Mouse (Mus musculus) gastrocnemius, postnatal 25 days (tissue): ENCODE results near the gene Nod2. TPM values are rescaled to one million over a fixed set of nuclear protein-coding genes. Genes with fewer than 3 reads are reported as not detected.

Experiments
- DNase-seq: peaks from one replicate; pipeline ENCODE4 v3.0.0; 2022
- long read RNA-seq, 2 experiments: library from polyadenylated mRNA; stranded (forward); transcript quantifications; one replicate each; pipeline ENCODE4 v2.0.0; 2021
- total RNA-seq, 2 experiments: library from RNA; stranded (reverse); gene quantifications; 1 replicate in 1 of 2; 2 replicates in 1 of 2; pipeline ENCODE4 v1.2.3; 2021

Gene Nod2
- total RNA-seq: under 1 TPM; 0.28 to 0.54 TPM
- long read RNA-seq, experiment 1: 0 reads
- long read RNA-seq, experiment 2: 0 reads

- peak; percentile 82 for DNase-seq
Observed at GRCm38 (mm10) chr8:88646837-88647778, at the start of gene Nod2. Nod2 (plus strand) TSS chr8:88647315.

- DNase-seq: no peak
Observed at GRCm38 (mm10) chr8:88598578-88598977, 48.5 kb upstream of the Nod2 start.

- no peak for DNase-seq
Observed at GRCm38 (mm10) chr8:88599491-88599890, 47.6 kb upstream of the Nod2 start.

- DNase-seq: no peak
Observed at GRCm38 (mm10) chr8:88603446-88603989, 43.6 kb upstream of the Nod2 start.

- DNase-seq: peak; percentile 53
Observed at GRCm38 (mm10) chr8:88604065-88605038, 42.8 kb upstream of the Nod2 start.

GRCm38 (mm10) chr8:88605361-88606040 is 41.6 kb upstream of the Nod2 start:
- no peak for DNase-seq

- DNase-seq: no peak
Observed at GRCm38 (mm10) chr8:88609036-88609435, 38.1 kb upstream of the Nod2 start.

- DNase-seq: no peak
Observed at GRCm38 (mm10) chr8:88610271-88610670, 36.8 kb upstream of the Nod2 start.

- no peak for DNase-seq
Observed at GRCm38 (mm10) chr8:88614981-88615380, 32.1 kb upstream of the Nod2 start.

- DNase-seq: no peak
Observed at GRCm38 (mm10) chr8:88618612-88619011, 28.5 kb upstream of the Nod2 start.

- no peak for DNase-seq
Observed at GRCm38 (mm10) chr8:88619513-88619912, 27.6 kb upstream of the Nod2 start.

GRCm38 (mm10) chr8:88620931-88621330 is 26.2 kb upstream of the Nod2 start:
- no peak for DNase-seq

- DNase-seq: peak; percentile 28
Observed at GRCm38 (mm10) chr8:88621408-88621807, 25.7 kb upstream of the Nod2 start.

- no peak for DNase-seq
Observed at GRCm38 (mm10) chr8:88623351-88623750, 23.8 kb upstream of the Nod2 start.

GRCm38 (mm10) chr8:88624276-88624675 is 22.8 kb upstream of the Nod2 start:
- no peak for DNase-seq

GRCm38 (mm10) chr8:88626433-88626832 is 20.7 kb upstream of the Nod2 start:
- DNase-seq: no peak

- no peak for DNase-seq
Observed at GRCm38 (mm10) chr8:88626940-88627264, 20.2 kb upstream of the Nod2 start.

GRCm38 (mm10) chr8:88627265-88627991 is 19.7 kb upstream of the Nod2 start:
- DNase-seq: peak; percentile 84

GRCm38 (mm10) chr8:88628001-88628774 is 18.9 kb upstream of the Nod2 start:
- DNase-seq: no peak

GRCm38 (mm10) chr8:88630225-88630624 is 16.9 kb upstream of the Nod2 start:
- peak; percentile 29 for DNase-seq
